Mouse (Mus musculus): Measurements from ENCODE around the gene Rbm5. TPM values are rescaled to one million over a fixed set of nuclear protein-coding genes. Genes with fewer than 3 reads are reported as not detected.

Gene Rbm5
- polyA plus RNA-seq, 1 experiment: 197 TPM

GRCm38 (mm10) chr9:107774411-107774810 is 3.6 kb upstream of the Rbm5 start:
- peaks cover 39% of the 10 kb centered on the region for H3K36me3 ChIP-seq (ENCODE audit: control insufficient read depth, insufficient read depth, low read length)
- no peaks in the 10 kb centered on the region for H3K4me1 ChIP-seq (replicated peaks; ENCODE audit: control insufficient read depth, insufficient read depth, low read length)
- WGBS: 99% methylated on average over 3 of the region's 3 CpGs
- no peak overlapping the region for H3K4me3 ChIP-seq (ENCODE audit: control insufficient read depth, insufficient read depth, low read length)
- no peak for DNase-seq
- H3K27me3 ChIP-seq (ENCODE audit: control insufficient read depth, insufficient read depth, low read length): no peaks in the 10 kb centered on the region
- no peak overlapping the region for H3K27ac ChIP-seq (ENCODE audit: control insufficient read depth, insufficient read depth, low read length)
- TF ChIP-seq CTCF (IDR thresholded peaks at IDR 0.05; ENCODE audit: borderline replicate concordance, control insufficient read depth, extremely low read depth, insufficient read depth, low read length, poor library complexity): no peak
- no peak for TF ChIP-seq POLR2A (IDR thresholded peaks at IDR 0.05; ENCODE audit: control insufficient read depth, extremely low read depth, insufficient read depth, low read length, poor library complexity)

- Histone ChIP-seq H3K4me3 (ENCODE audit: control insufficient read depth, insufficient read depth, low read length) (no peak overlapping the region), H3K27ac (ENCODE audit: control insufficient read depth, insufficient read depth, low read length) (no peak overlapping the region), H3K4me1 (replicated peaks; ENCODE audit: control insufficient read depth, insufficient read depth, low read length) (peaks cover 3% of the 10 kb centered on the region; the same call in 1 of the 2 replicates), H3K27me3 (ENCODE audit: control insufficient read depth, insufficient read depth, low read length) (no peaks in the 10 kb centered on the region), H3K36me3 (ENCODE audit: control insufficient read depth, insufficient read depth, low read length) (peaks cover 51% of the 10 kb centered on the region)
- no peak for DNase-seq
- WGBS: 94% methylated on average over 2 of the region's 2 CpGs
- no peak for TF ChIP-seq POLR2A (IDR thresholded peaks at IDR 0.05; ENCODE audit: control insufficient read depth, extremely low read depth, insufficient read depth, low read length, poor library complexity)
- no peak for TF ChIP-seq CTCF (IDR thresholded peaks at IDR 0.05; ENCODE audit: borderline replicate concordance, control insufficient read depth, extremely low read depth, insufficient read depth, low read length, poor library complexity)
Measured at GRCm38 (mm10) chr9:107771782-107772181, 986 bp upstream of the Rbm5 start.

- Histone ChIP-seq H3K36me3 (ENCODE audit: control insufficient read depth, insufficient read depth, low read length) (peaks cover 52% of the 10 kb centered on the region), H3K27ac (ENCODE audit: control insufficient read depth, insufficient read depth, low read length) (peak overlapping the region; percentile 61; the same call in 1 of the 2 replicates), H3K27me3 (ENCODE audit: control insufficient read depth, insufficient read depth, low read length) (no peaks in the 10 kb centered on the region), H3K4me1 (replicated peaks; ENCODE audit: control insufficient read depth, insufficient read depth, low read length) (peaks cover 3% of the 10 kb centered on the region; the same call in 1 of the 2 replicates), H3K4me3 (ENCODE audit: control insufficient read depth, insufficient read depth, low read length) (peak overlapping the region; percentile 94)
- 1% methylated on average over 9 of the region's 9 CpGs for WGBS
- DNase-seq: peak; percentile 6
- TF ChIP-seq CTCF (IDR thresholded peaks at IDR 0.05; ENCODE audit: borderline replicate concordance, control insufficient read depth, extremely low read depth, insufficient read depth, low read length, poor library complexity): no peak
- no peak for TF ChIP-seq POLR2A (IDR thresholded peaks at IDR 0.05; ENCODE audit: control insufficient read depth, extremely low read depth, insufficient read depth, low read length, poor library complexity)
Measured at GRCm38 (mm10) chr9:107770037-107770373, 791 bp downstream of the Rbm5 start.

GRCm38 (mm10) chr9:107769445-107770000 is 1.3 kb downstream of the Rbm5 start:
- Histone ChIP-seq H3K4me3 (ENCODE audit: control insufficient read depth, insufficient read depth, low read length) (no peak overlapping the region), H3K4me1 (replicated peaks; ENCODE audit: control insufficient read depth, insufficient read depth, low read length) (peaks cover 3% of the 10 kb centered on the region; the same call in 1 of the 2 replicates), H3K36me3 (ENCODE audit: control insufficient read depth, insufficient read depth, low read length) (peaks cover 52% of the 10 kb centered on the region), H3K27ac (ENCODE audit: control insufficient read depth, insufficient read depth, low read length) (no peak overlapping the region), H3K27me3 (ENCODE audit: control insufficient read depth, insufficient read depth, low read length) (no peaks in the 10 kb centered on the region)
- 4% methylated on average over 4 of the region's 4 CpGs for WGBS
- DNase-seq: no peak
- TF ChIP-seq CTCF (IDR thresholded peaks at IDR 0.05; ENCODE audit: borderline replicate concordance, control insufficient read depth, extremely low read depth, insufficient read depth, low read length, poor library complexity): no peak
- TF ChIP-seq POLR2A (IDR thresholded peaks at IDR 0.05; ENCODE audit: control insufficient read depth, extremely low read depth, insufficient read depth, low read length, poor library complexity): no peak

- DNase-seq: no peak
- Histone ChIP-seq H3K36me3 (ENCODE audit: control insufficient read depth, insufficient read depth, low read length) (peaks cover 52% of the 10 kb centered on the region), H3K4me1 (replicated peaks; ENCODE audit: control insufficient read depth, insufficient read depth, low read length) (peaks cover 3% of the 10 kb centered on the region; the same call in 1 of the 2 replicates), H3K27ac (ENCODE audit: control insufficient read depth, insufficient read depth, low read length) (no peak overlapping the region), H3K27me3 (ENCODE audit: control insufficient read depth, insufficient read depth, low read length) (no peaks in the 10 kb centered on the region), H3K4me3 (ENCODE audit: control insufficient read depth, insufficient read depth, low read length) (no peak overlapping the region)
- TF ChIP-seq CTCF (IDR thresholded peaks at IDR 0.05; ENCODE audit: borderline replicate concordance, control insufficient read depth, extremely low read depth, insufficient read depth, low read length, poor library complexity): no peak
- TF ChIP-seq POLR2A (IDR thresholded peaks at IDR 0.05; ENCODE audit: control insufficient read depth, extremely low read depth, insufficient read depth, low read length, poor library complexity): no peak
- WGBS: 90% methylated on average over 5 of the region's 5 CpGs
Measured at GRCm38 (mm10) chr9:107768851-107769250, 1.9 kb downstream of the Rbm5 start.

- peaks cover 97% of the 10 kb centered on the region for H3K36me3 ChIP-seq (ENCODE audit: control insufficient read depth, insufficient read depth, low read length)
- TF ChIP-seq CTCF (IDR thresholded peaks at IDR 0.05; ENCODE audit: borderline replicate concordance, control insufficient read depth, extremely low read depth, insufficient read depth, low read length, poor library complexity): no peak
- TF ChIP-seq POLR2A (IDR thresholded peaks at IDR 0.05; ENCODE audit: control insufficient read depth, extremely low read depth, insufficient read depth, low read length, poor library complexity): no peak
- no peak overlapping the region for H3K27ac ChIP-seq (ENCODE audit: control insufficient read depth, insufficient read depth, low read length)
- 93% methylated on average over 6 of the region's 6 CpGs for WGBS
- H3K27me3 ChIP-seq (ENCODE audit: control insufficient read depth, insufficient read depth, low read length): no peaks in the 10 kb centered on the region
- H3K4me3 ChIP-seq (ENCODE audit: control insufficient read depth, insufficient read depth, low read length): no peak overlapping the region
- no peaks in the 10 kb centered on the region for H3K4me1 ChIP-seq (replicated peaks; ENCODE audit: control insufficient read depth, insufficient read depth, low read length)
- DNase-seq: no peak
Measured at GRCm38 (mm10) chr9:107759593-107759992, 11.2 kb downstream of the Rbm5 start.

GRCm38 (mm10) chr9:107750378-107750777 is 20.4 kb downstream of the Rbm5 start:
- H3K4me1 ChIP-seq (replicated peaks; ENCODE audit: control insufficient read depth, insufficient read depth, low read length): no peaks in the 10 kb centered on the region
- TF ChIP-seq CTCF (IDR thresholded peaks at IDR 0.05; ENCODE audit: borderline replicate concordance, control insufficient read depth, extremely low read depth, insufficient read depth, low read length, poor library complexity): no peak
- no peak for TF ChIP-seq POLR2A (IDR thresholded peaks at IDR 0.05; ENCODE audit: control insufficient read depth, extremely low read depth, insufficient read depth, low read length, poor library complexity)
- H3K4me3 ChIP-seq (ENCODE audit: control insufficient read depth, insufficient read depth, low read length): no peak overlapping the region
- H3K27me3 ChIP-seq (ENCODE audit: control insufficient read depth, insufficient read depth, low read length): no peaks in the 10 kb centered on the region
- no peak overlapping the region for H3K27ac ChIP-seq (ENCODE audit: control insufficient read depth, insufficient read depth, low read length)
- 99% methylated on average over 5 of the region's 5 CpGs for WGBS
- DNase-seq: no peak
- H3K36me3 ChIP-seq (ENCODE audit: control insufficient read depth, insufficient read depth, low read length): peaks cover 95% of the 10 kb centered on the region
